Mouse (Mus musculus): Measurements from ENCODE around the gene Ankdd1b. TPM values are rescaled to one million over a fixed set of nuclear protein-coding genes. Genes with fewer than 3 reads are reported as not detected.

Ankdd1b gene
- polyA plus RNA-seq, 1 experiment from 2014 or later: not detected

GRCm38 (mm10) chr13:96450205-96450856, 20.7 kb downstream of the Ankdd1b start:
- H3K9me3 ChIP-seq (ENCODE audit: control insufficient read depth, low read length): no peaks in the 10 kb centered on the region
- WGBS: 91% methylated on average over 11 of the region's 11 CpGs
- no peak for DNase-seq (ENCODE audit: low spot score)
- no peak overlapping the region for H3K9ac ChIP-seq
- no peak overlapping the region for H3K4me3 ChIP-seq (replicated peaks; ENCODE audit: low read length)
- H3K27me3 ChIP-seq (ENCODE audit: control insufficient read depth, insufficient read depth, low read length): no peaks in the 10 kb centered on the region
- no peak overlapping the region for H3K27ac ChIP-seq
- H3K4me2 ChIP-seq (replicated peaks): no peak overlapping the region
- no peaks in the 10 kb centered on the region for H3K36me3 ChIP-seq (replicated peaks; ENCODE audit: control insufficient read depth, insufficient read depth)
- no peak for ATAC-seq (ENCODE audit: low FRiP score)
- no peaks in the 10 kb centered on the region for H3K4me1 ChIP-seq (replicated peaks; ENCODE audit: control insufficient read depth, insufficient read depth, low read length)

GRCm38 (mm10) chr13:96440436-96440835, 30.6 kb downstream of the Ankdd1b start:
- Histone ChIP-seq H3K4me1 (replicated peaks; ENCODE audit: control insufficient read depth, insufficient read depth, low read length) (no peaks in the 10 kb centered on the region; the same call in 1 of the 2 replicates), H3K27me3 (ENCODE audit: control insufficient read depth, insufficient read depth, low read length) (no peaks in the 10 kb centered on the region), H3K4me3 (replicated peaks; ENCODE audit: low read length) (no peak overlapping the region), H3K36me3 (replicated peaks; ENCODE audit: control insufficient read depth, insufficient read depth) (no peaks in the 10 kb centered on the region), H3K4me2 (replicated peaks) (no peak overlapping the region), H3K27ac (no peak overlapping the region), H3K9me3 (ENCODE audit: control insufficient read depth, low read length) (no peaks in the 10 kb centered on the region), H3K9ac (no peak overlapping the region)
- 95% methylated on average over 4 of the region's 4 CpGs for WGBS
- ATAC-seq (ENCODE audit: low FRiP score) (no peak), DNase-seq (ENCODE audit: low spot score) (no peak)

- DNase-seq (ENCODE audit: low spot score) (no peak), ATAC-seq (ENCODE audit: low FRiP score) (no peak)
- H3K36me3 ChIP-seq (replicated peaks; ENCODE audit: control insufficient read depth, insufficient read depth): no peaks in the 10 kb centered on the region
- no peak overlapping the region for H3K4me2 ChIP-seq (replicated peaks)
- no peaks in the 10 kb centered on the region for H3K27me3 ChIP-seq (ENCODE audit: control insufficient read depth, insufficient read depth, low read length)
- 95% methylated on average over 1 of the region's 1 CpGs for WGBS
- H3K4me3 ChIP-seq (replicated peaks; ENCODE audit: low read length): no peak overlapping the region
- H3K4me1 ChIP-seq (replicated peaks; ENCODE audit: control insufficient read depth, insufficient read depth, low read length): no peaks in the 10 kb centered on the region; the same call in 1 of the 2 replicates
- no peak overlapping the region for H3K27ac ChIP-seq
- H3K9ac ChIP-seq: no peak overlapping the region
- no peaks in the 10 kb centered on the region for H3K9me3 ChIP-seq (ENCODE audit: control insufficient read depth, low read length)
Measured at GRCm38 (mm10) chr13:96436921-96437320, 34.1 kb downstream of the Ankdd1b start.

GRCm38 (mm10) chr13:96435793-96436192, 35.2 kb downstream of the Ankdd1b start:
- H3K36me3 ChIP-seq (replicated peaks; ENCODE audit: control insufficient read depth, insufficient read depth): no peaks in the 10 kb centered on the region
- H3K9me3 ChIP-seq (ENCODE audit: control insufficient read depth, low read length): no peaks in the 10 kb centered on the region
- 36% methylated on average over 13 of the region's 13 CpGs for WGBS
- ATAC-seq (ENCODE audit: low FRiP score) (no peak), DNase-seq (ENCODE audit: low spot score) (no peak)
- H3K4me3 ChIP-seq (replicated peaks; ENCODE audit: low read length): no peak overlapping the region
- H3K27me3 ChIP-seq (ENCODE audit: control insufficient read depth, insufficient read depth, low read length): no peaks in the 10 kb centered on the region
- no peak overlapping the region for H3K9ac ChIP-seq
- H3K27ac ChIP-seq: no peak overlapping the region
- H3K4me1 ChIP-seq (replicated peaks; ENCODE audit: control insufficient read depth, insufficient read depth, low read length): no peaks in the 10 kb centered on the region; the same call in 1 of the 2 replicates
- H3K4me2 ChIP-seq (replicated peaks): no peak overlapping the region

- Histone ChIP-seq H3K4me2 (replicated peaks) (no peak overlapping the region), H3K9ac (no peak overlapping the region), H3K36me3 (replicated peaks; ENCODE audit: control insufficient read depth, insufficient read depth) (no peaks in the 10 kb centered on the region), H3K27me3 (ENCODE audit: control insufficient read depth, insufficient read depth, low read length) (no peaks in the 10 kb centered on the region), H3K4me1 (replicated peaks; ENCODE audit: control insufficient read depth, insufficient read depth, low read length) (no peaks in the 10 kb centered on the region; the same call in 1 of the 2 replicates), H3K4me3 (replicated peaks; ENCODE audit: low read length) (no peak overlapping the region), H3K27ac (no peak overlapping the region), H3K9me3 (ENCODE audit: control insufficient read depth, low read length) (no peaks in the 10 kb centered on the region)
- DNase-seq (ENCODE audit: low spot score) (no peak), ATAC-seq (ENCODE audit: low FRiP score) (no peak)
- 69% methylated on average over 5 of the region's 5 CpGs for WGBS
Measured at GRCm38 (mm10) chr13:96434899-96435331, 36.1 kb downstream of the Ankdd1b start.

GRCm38 (mm10) chr13:96433648-96434190, 37.3 kb downstream of the Ankdd1b start:
- H3K9ac ChIP-seq: no peak overlapping the region
- no peak for ATAC-seq (ENCODE audit: low FRiP score)
- H3K36me3 ChIP-seq (replicated peaks; ENCODE audit: control insufficient read depth, insufficient read depth): no peaks in the 10 kb centered on the region
- no peaks in the 10 kb centered on the region for H3K27me3 ChIP-seq (ENCODE audit: control insufficient read depth, insufficient read depth, low read length)
- no peak overlapping the region for H3K4me3 ChIP-seq (replicated peaks; ENCODE audit: low read length)
- H3K4me1 ChIP-seq (replicated peaks; ENCODE audit: control insufficient read depth, insufficient read depth, low read length): no peaks in the 10 kb centered on the region; the same call in 1 of the 2 replicates
- no peak for DNase-seq (ENCODE audit: low spot score)
- 84% methylated on average over 11 of the region's 11 CpGs for WGBS
- H3K9me3 ChIP-seq (ENCODE audit: control insufficient read depth, low read length): no peaks in the 10 kb centered on the region
- no peak overlapping the region for H3K4me2 ChIP-seq (replicated peaks)
- H3K27ac ChIP-seq: no peak overlapping the region

- H3K36me3 ChIP-seq (replicated peaks; ENCODE audit: control insufficient read depth, insufficient read depth): no peaks in the 10 kb centered on the region
- no peak overlapping the region for H3K4me2 ChIP-seq (replicated peaks)
- 91% methylated on average over 6 of the region's 6 CpGs for WGBS
- no peak for DNase-seq (ENCODE audit: low spot score)
- H3K27me3 ChIP-seq (ENCODE audit: control insufficient read depth, insufficient read depth, low read length): no peaks in the 10 kb centered on the region
- no peak overlapping the region for H3K9ac ChIP-seq
- no peaks in the 10 kb centered on the region; the same call in 1 of the 2 replicates for H3K4me1 ChIP-seq (replicated peaks; ENCODE audit: control insufficient read depth, insufficient read depth, low read length)
- H3K27ac ChIP-seq: no peak overlapping the region
- no peak overlapping the region for H3K4me3 ChIP-seq (replicated peaks; ENCODE audit: low read length)
- no peak for ATAC-seq (ENCODE audit: low FRiP score)
- no peaks in the 10 kb centered on the region for H3K9me3 ChIP-seq (ENCODE audit: control insufficient read depth, low read length)
Measured at GRCm38 (mm10) chr13:96433041-96433440, 38.0 kb downstream of the Ankdd1b start.

GRCm38 (mm10) chr13:96432376-96432811, 38.6 kb downstream of the Ankdd1b start:
- H3K27ac ChIP-seq: no peak overlapping the region
- no peak for DNase-seq (ENCODE audit: low spot score)
- WGBS: 58% methylated on average over 3 of the region's 3 CpGs

GRCm38 (mm10) chr13:96431595-96432156, 39.3 kb downstream of the Ankdd1b start:
- no peaks in the 10 kb centered on the region for H3K36me3 ChIP-seq (replicated peaks; ENCODE audit: control insufficient read depth, insufficient read depth)
- no peak overlapping the region for H3K27ac ChIP-seq
- H3K9ac ChIP-seq: no peak overlapping the region
- no peaks in the 10 kb centered on the region for H3K27me3 ChIP-seq (ENCODE audit: control insufficient read depth, insufficient read depth, low read length)
- no peaks in the 10 kb centered on the region; the same call in 1 of the 2 replicates for H3K4me1 ChIP-seq (replicated peaks; ENCODE audit: control insufficient read depth, insufficient read depth, low read length)
- no peak overlapping the region for H3K4me3 ChIP-seq (replicated peaks; ENCODE audit: low read length)
- no peak overlapping the region for H3K4me2 ChIP-seq (replicated peaks)
- peak; percentile 91 for DNase-seq (ENCODE audit: low spot score)
- ATAC-seq (ENCODE audit: low FRiP score): peak; percentile 76
- WGBS: 42% methylated on average over 12 of the region's 12 CpGs
- H3K9me3 ChIP-seq (ENCODE audit: control insufficient read depth, low read length): no peaks in the 10 kb centered on the region

More at GRCm38 (mm10) chr13:96432376-96432811, 38.6 kb downstream of the Ankdd1b start:
- Histone ChIP-seq H3K4me1 (replicated peaks; ENCODE audit: control insufficient read depth, insufficient read depth, low read length) (no peaks in the 10 kb centered on the region; the same call in 1 of the 2 replicates), H3K4me3 (replicated peaks; ENCODE audit: low read length) (no peak overlapping the region), H3K27me3 (ENCODE audit: control insufficient read depth, insufficient read depth, low read length) (no peaks in the 10 kb centered on the region), H3K9me3 (ENCODE audit: control insufficient read depth, low read length) (no peaks in the 10 kb centered on the region), H3K9ac (no peak overlapping the region), H3K4me2 (replicated peaks) (no peak overlapping the region), H3K36me3 (replicated peaks; ENCODE audit: control insufficient read depth, insufficient read depth) (no peaks in the 10 kb centered on the region)
- ATAC-seq (ENCODE audit: low FRiP score): no peak

Data from hindbrain, embryonic 14.5 days (tissue).